Mouse (Mus musculus) bone marrow macrophage, adult 2 months (primary cell): ENCODE data around the gene Ube4a.

ENCODE experiments used
- CTCF ChIP-seq: IDR thresholded peaks from 2 replicates; pipeline ENCODE4 v1.5.1; 2012; ENCODE audit warnings: low read depth, mild to moderate bottlenecking, low read length, moderate library complexity
- POLR2A ChIP-seq: IDR thresholded peaks from 2 replicates; pipeline ENCODE4 v1.6.1; 2012; ENCODE audit warnings: mild to moderate bottlenecking, low read depth, low read length, borderline replicate concordance

GRCm38 (mm10) chr9:44981676-44982075 is 16.3 kb upstream of the Ube4a start, which contains the start of gene Cd3d:
- no peak for TF ChIP-seq CTCF
- no peak for TF ChIP-seq POLR2A
